37 mouse cellular contexts compared by ENCODE assay signal in the genomic region with DNA sequence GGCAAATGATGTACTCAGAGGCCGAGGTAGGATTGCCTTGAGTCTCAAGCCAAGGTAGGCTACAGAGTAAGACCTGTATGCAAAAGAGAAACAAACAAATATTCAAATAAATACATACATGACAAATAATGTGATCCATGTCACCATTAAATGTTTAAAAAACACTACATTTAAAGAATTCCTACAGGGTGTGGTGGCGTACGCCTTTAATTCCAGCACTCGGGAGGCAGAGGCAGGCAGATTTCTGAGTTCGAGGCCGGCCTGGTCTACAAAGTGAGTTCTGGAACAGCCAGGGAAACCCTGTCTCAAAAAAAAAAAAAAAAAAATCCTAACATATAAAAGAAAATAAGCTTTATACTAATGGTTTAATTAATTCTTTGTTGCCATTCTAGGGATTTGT. TPM values are rescaled to one million over a fixed set of nuclear protein-coding genes. Genes with fewer than 3 reads are reported as not detected.
DNase-seq lines count a peak whose midpoint lies in the region; ATAC-seq and TF ChIP-seq lines count a peak whose summit lies in the region.
"Had no signal": no experiment of that assay in that cellular context is flagged by ENCODE, and none has a peak within 500 bp of the region (broad histone marks: within the 10 kb centered on the region; RNA-seq: fewer than 3 reads in every experiment).

No protein-coding gene starts in this region.

- TF ChIP-seq EP300 in CH12.LX (IDR thresholded peaks at IDR 0.05; ENCODE audit: low read length) = no peak

- no peak for TF ChIP-seq POLR2A in CH12.LX (IDR thresholded peaks at IDR 0.05; ENCODE audit: low read depth, low read length)

- DNase-seq in forebrain, embryonic 10.5 days (ENCODE audit: extremely low spot score, low spot score) = no peak
- DNase-seq in forebrain, postnatal 0 days = no peak
- peak; percentile 4 for DNase-seq in intestine, embryonic 14.5 days (ENCODE audit: low spot score)
- DNase-seq in CH12.LX (ENCODE audit: extremely low read depth) = no peak
- no peak for DNase-seq in embryonic facial prominence, embryonic 10.5 days (ENCODE audit: low spot score)
- no peak for DNase-seq in kidney, postnatal 36 days
- DNase-seq in left cerebral cortex, postnatal 10 days (ENCODE audit: extremely low spot score in 1 of 2, low spot score in 2 of 2) = no peak
- DNase-seq: adrenal gland, postnatal 10 days; cerebellum, adult 8-10 months; cerebellum, postnatal 25 days; gastrocnemius, adult 2 months; gastrocnemius, postnatal 36 days; heart, adult 18-20 months; kidney, adult 2 months; kidney, postnatal 4 days; lung, postnatal 4 days; retina, postnatal 1 day; right cerebral cortex, postnatal 14 days; thymus, postnatal 4 days had no signal

- ATAC-seq in forebrain, postnatal 0 days = no peak
- no peak for ATAC-seq in intestine, embryonic 14.5 days (replicated peaks; ENCODE audit: low FRiP score, low TSS enrichment, low read depth)
- ATAC-seq in intestine, embryonic 16.5 days = no peak
- ATAC-seq: activated CD4-positive, CD25-positive, alpha-beta regulatory T cell, adult 4 months; forebrain, embryonic 15.5 days; inflammation-experienced regulatory T-cells, adult 6 months; midbrain, embryonic 13.5 days had no signal

- H3K9me3 ChIP-seq in forebrain, embryonic 10.5 days = no peaks in the 10 kb centered on the region
- no peaks in the 10 kb centered on the region for H3K9me3 ChIP-seq in forebrain, postnatal 0 days (ENCODE audit: low read length)
- no peaks in the 10 kb centered on the region for H3K9me3 ChIP-seq in intestine, embryonic 14.5 days (ENCODE audit: control insufficient read depth, low read length)
- H3K9me3 ChIP-seq in intestine, embryonic 16.5 days (ENCODE audit: control insufficient read depth, low read length) = no peaks in the 10 kb centered on the region
- H3K9me3 ChIP-seq in CH12.LX (replicated peaks; ENCODE audit: low read length) = no peaks in the 10 kb centered on the region
- no peaks in the 10 kb centered on the region for H3K9me3 ChIP-seq in embryonic facial prominence, embryonic 10.5 days
- H3K9me3 ChIP-seq: embryonic facial prominence, embryonic 12.5 days; forebrain, embryonic 15.5 days; hindbrain, embryonic 10.5 days; hindbrain, embryonic 15.5 days; limb, embryonic 12.5 days; liver, embryonic 15.5 days; megakaryocyte, embryonic 14.5 days; midbrain, embryonic 13.5 days; neural tube, embryonic 15.5 days had no signal

- 39% methylated on average over 6 of the region's 6 CpGs for WGBS in forebrain, embryonic 10.5 days
- 66% methylated on average over 6 of the region's 6 CpGs for WGBS in forebrain, postnatal 0 days
- 69% methylated on average over 6 of the region's 6 CpGs for WGBS in intestine, embryonic 14.5 days
- WGBS in intestine, embryonic 16.5 days = 71% methylated on average over 6 of the region's 6 CpGs
- 48% methylated on average over 6 of the region's 6 CpGs for WGBS in embryonic facial prominence, embryonic 10.5 days

- H3K4me1 ChIP-seq in forebrain, embryonic 10.5 days = peaks cover 36% of the 10 kb centered on the region
- no peaks in the 10 kb centered on the region for H3K4me1 ChIP-seq in forebrain, postnatal 0 days (ENCODE audit: insufficient read depth)
- H3K4me1 ChIP-seq in intestine, embryonic 14.5 days (replicated peaks; ENCODE audit: control insufficient read depth, insufficient read depth, low read length) = 0 out of 2 replicates have a peak, but pooled peaks cover 4% of the 10 kb centered on the region
- no peaks in the 10 kb centered on the region for H3K4me1 ChIP-seq in intestine, embryonic 16.5 days (ENCODE audit: control insufficient read depth, insufficient read depth, low read length)
- H3K4me1 ChIP-seq in CH12.LX (ENCODE audit: control insufficient read depth in 1 of 2, insufficient read depth in 2 of 2) = peaks cover 0 to 13% of the 10 kb centered on the region in 2 experiments; a peak in 2 of 4 replicates
- peaks cover 34% of the 10 kb centered on the region for H3K4me1 ChIP-seq in embryonic facial prominence, embryonic 10.5 days
- H3K4me1 ChIP-seq: hindbrain, embryonic 15.5 days; midbrain, embryonic 13.5 days had no signal

- peak overlapping the region; percentile 38 for H3K4me3 ChIP-seq in forebrain, embryonic 10.5 days
- H3K4me3 ChIP-seq in forebrain, postnatal 0 days (ENCODE audit: low read depth, low read length) = no peak overlapping the region
- no peak overlapping the region for H3K4me3 ChIP-seq in intestine, embryonic 14.5 days (ENCODE audit: low read depth, low read length)
- no peak overlapping the region for H3K4me3 ChIP-seq in intestine, embryonic 16.5 days (ENCODE audit: low read length)
- H3K4me3 ChIP-seq in CH12.LX (replicated peaks in 1 of 3; ENCODE audit: low read depth in 2 of 3, low read length in 2 of 3, poor library complexity in 1 of 3) = no peak overlapping the region
- H3K4me3 ChIP-seq in embryonic facial prominence, embryonic 10.5 days = peak overlapping the region; percentile 44
- H3K4me3 ChIP-seq: embryonic facial prominence, embryonic 12.5 days; forebrain, embryonic 15.5 days; gastrocnemius, adult 2 months; hindbrain, embryonic 15.5 days; limb, embryonic 12.5 days; liver, embryonic 15.5 days; megakaryocyte, embryonic 14.5 days; midbrain, embryonic 13.5 days; neural tube, embryonic 15.5 days had no signal

- H3K36me3 ChIP-seq in forebrain, embryonic 10.5 days (replicated peaks) = no peaks in the 10 kb centered on the region
- no peaks in the 10 kb centered on the region for H3K36me3 ChIP-seq in forebrain, postnatal 0 days (ENCODE audit: insufficient read depth)
- no peaks in the 10 kb centered on the region for H3K36me3 ChIP-seq in intestine, embryonic 14.5 days (ENCODE audit: control insufficient read depth, insufficient read depth, low read length)
- no peaks in the 10 kb centered on the region for H3K36me3 ChIP-seq in intestine, embryonic 16.5 days (ENCODE audit: control insufficient read depth, insufficient read depth, low read length)
- H3K36me3 ChIP-seq in CH12.LX (replicated peaks in 1 of 2; ENCODE audit: control insufficient read depth in 1 of 2, insufficient read depth in 1 of 2, low read length in 1 of 2) = no peaks in the 10 kb centered on the region
- H3K36me3 ChIP-seq in embryonic facial prominence, embryonic 10.5 days (replicated peaks) = no peaks in the 10 kb centered on the region
- H3K36me3 ChIP-seq: embryonic facial prominence, embryonic 12.5 days; forebrain, embryonic 15.5 days; hindbrain, embryonic 10.5 days; hindbrain, embryonic 15.5 days; limb, embryonic 12.5 days; liver, embryonic 15.5 days; midbrain, embryonic 13.5 days; neural tube, embryonic 15.5 days had no signal

- no peaks in the 10 kb centered on the region for H3K79me2 ChIP-seq in CH12.LX (replicated peaks; ENCODE audit: control insufficient read depth, extremely low read depth, insufficient read depth, poor library complexity, severe bottlenecking)

- no peak overlapping the region for H3K27ac ChIP-seq in forebrain, embryonic 10.5 days
- no peak overlapping the region for H3K27ac ChIP-seq in forebrain, postnatal 0 days (ENCODE audit: low read depth, low read length)
- no peak overlapping the region for H3K27ac ChIP-seq in intestine, embryonic 14.5 days (ENCODE audit: low read depth)
- no peak overlapping the region for H3K27ac ChIP-seq in intestine, embryonic 16.5 days (ENCODE audit: low read length)
- no peak overlapping the region for H3K27ac ChIP-seq in CH12.LX (ENCODE audit: insufficient read depth, low read depth)
- no peak overlapping the region for H3K27ac ChIP-seq in embryonic facial prominence, embryonic 10.5 days (replicated peaks)
- H3K27ac ChIP-seq: embryonic facial prominence, embryonic 12.5 days; forebrain, embryonic 15.5 days; gastrocnemius, adult 2 months; hindbrain, embryonic 10.5 days; hindbrain, embryonic 15.5 days; limb, embryonic 12.5 days; liver, embryonic 15.5 days; midbrain, embryonic 13.5 days; neural tube, embryonic 15.5 days had no signal

- no peak for TF ChIP-seq RAD21 in CH12.LX (IDR thresholded peaks at IDR 0.05; ENCODE audit: low read depth, low read length)

- no peak overlapping the region for H3K4me2 ChIP-seq in forebrain, postnatal 0 days (ENCODE audit: low read depth)
- H3K4me2 ChIP-seq in intestine, embryonic 14.5 days (ENCODE audit: low read length) = no peak overlapping the region
- H3K4me2 ChIP-seq in intestine, embryonic 16.5 days (ENCODE audit: low read depth, low read length) = no peak overlapping the region
- no peak overlapping the region for H3K4me2 ChIP-seq in CH12.LX (ENCODE audit: insufficient read depth, low read depth, poor library complexity, severe bottlenecking)
- H3K4me2 ChIP-seq: embryonic facial prominence, embryonic 12.5 days; forebrain, embryonic 15.5 days; hindbrain, embryonic 15.5 days; limb, embryonic 12.5 days; liver, embryonic 15.5 days; midbrain, embryonic 13.5 days; neural tube, embryonic 15.5 days had no signal

- H3K9ac ChIP-seq in forebrain, postnatal 0 days = no peak overlapping the region
- no peak overlapping the region for H3K9ac ChIP-seq in intestine, embryonic 14.5 days (ENCODE audit: low read length)
- no peak overlapping the region for H3K9ac ChIP-seq in intestine, embryonic 16.5 days (ENCODE audit: low read depth, low read length)
- H3K9ac ChIP-seq in CH12.LX (ENCODE audit: insufficient read depth, low read depth) = no peak overlapping the region
- H3K9ac ChIP-seq: embryonic facial prominence, embryonic 12.5 days; forebrain, embryonic 15.5 days; hindbrain, embryonic 15.5 days; limb, embryonic 12.5 days; liver, embryonic 15.5 days; midbrain, embryonic 13.5 days; neural tube, embryonic 15.5 days had no signal

- in situ Hi-C loops in CH12.LX (cut with MboI; ENCODE audit: low pct_ligation_motif_present, low pct_unique_long_range_greater_than_20kb, low sequenced_read_pairs) = loop anchor here (25.0 kb wide), 3 partner anchors 219 to 1581 kb away; a partner anchor contains a TSS

- intact Hi-C loops in left cerebral cortex, postnatal 10 days (cut with DNase I) = loop anchor here (5.0 kb wide), 1 partner anchor 91 kb away; no protein-coding TSS in a partner anchor

- no peaks in the 10 kb centered on the region for H3K27me3 ChIP-seq in forebrain, embryonic 10.5 days (ENCODE audit: poor library complexity, severe bottlenecking)
- H3K27me3 ChIP-seq in forebrain, postnatal 0 days (ENCODE audit: insufficient read depth, low read length) = no peaks in the 10 kb centered on the region; the same call in 1 of the 2 replicates
- H3K27me3 ChIP-seq in intestine, embryonic 14.5 days (replicated peaks; ENCODE audit: control insufficient read depth, insufficient read depth, low read length) = no peaks in the 10 kb centered on the region
- no peaks in the 10 kb centered on the region for H3K27me3 ChIP-seq in intestine, embryonic 16.5 days (replicated peaks; ENCODE audit: control insufficient read depth, insufficient read depth, low read length)
- H3K27me3 ChIP-seq in CH12.LX (replicated peaks) = no peaks in the 10 kb centered on the region
- no peaks in the 10 kb centered on the region for H3K27me3 ChIP-seq in embryonic facial prominence, embryonic 10.5 days (replicated peaks; ENCODE audit: low read depth, poor library complexity, severe bottlenecking)
- H3K27me3 ChIP-seq: embryonic facial prominence, embryonic 12.5 days; forebrain, embryonic 15.5 days; limb, embryonic 12.5 days; liver, embryonic 15.5 days; megakaryocyte, embryonic 14.5 days had no signal

- dilution Hi-C loops in CH12.LX (cut with MboI; ENCODE audit: extremely low pct_ligation_motif_present, extremely low pct_unique_long_range_greater_than_20kb, low sequenced_read_pairs) = no loop called here

- no peak for TF ChIP-seq CTCF in forebrain, postnatal 0 days (IDR thresholded peaks at IDR 0.05; ENCODE audit: low read depth)
- TF ChIP-seq CTCF in CH12.LX (conservative IDR thresholded peaks at IDR 0.05 in 1 of 2, IDR thresholded peaks at IDR 0.05 in 1 of 2; ENCODE audit: low read depth in 2 of 2, low read length in 2 of 2) = no peak

RNA-seq across cellular contexts. Expression of a gene that starts 13.2 kb away (rescaled TPM):
- 24.3 and 26.8 TPM in 2 replicates for polyA plus RNA-seq in forebrain, embryonic 10.5 days (2016; fragmentation: Nextera tagmentation; extraction: Ambion mirVana)
- total RNA-seq in forebrain, postnatal 0 days (2014; rRNA removed) = 20.7 and 21.6 TPM in 2 replicates
- 15.3 and 17.2 TPM in 2 replicates for polyA plus RNA-seq in forebrain, postnatal 0 days (2015; fragmentation: Nextera tagmentation; extraction: Ambion mirVana)
- 9.8 and 13.8 TPM in 2 replicates for polyA plus RNA-seq in intestine, embryonic 14.5 days (2014; fragmentation: Nextera tagmentation; extraction: Ambion mirVana)
- polyA plus RNA-seq in intestine, embryonic 16.5 days (2015; fragmentation: Nextera tagmentation; extraction: Ambion mirVana) = 4.4 and 4.7 TPM in 2 replicates
- total RNA-seq in CH12.LX (2012; rRNA removed) (2.3 and 3.1 TPM in 2 replicates), CH12.LX (2014; rRNA removed) (2.0 and 3.3 TPM in 2 replicates)
- polyA plus RNA-seq in CH12.LX (2012; ENCODE audit: insufficient read length, low read depth) = 0.79 and 0.80 TPM in 2 replicates
- 23.1 and 24.9 TPM in 2 replicates for polyA plus RNA-seq in embryonic facial prominence, embryonic 10.5 days (2016; fragmentation: Nextera tagmentation; extraction: Ambion mirVana)
- total RNA-seq in left cerebral cortex, postnatal 10 days (2021) = 1 to 10 TPM; 3.9 to 5.1 TPM
- polyA plus RNA-seq: activated CD4-positive, CD25-positive, alpha-beta regulatory T cell, adult 4 months; inflammation-experienced regulatory T-cells, adult 6 months had no signal

RNA-seq across cellular contexts. Expression of a gene that starts 49.3 kb away (rescaled TPM):
- polyA plus RNA-seq in forebrain, embryonic 10.5 days (2016; fragmentation: Nextera tagmentation; extraction: Ambion mirVana) = 0.09 TPM in 1 of 2 replicates, not detected in the other
- 0.38 TPM in 1 of 2 replicates, not detected in the other for total RNA-seq in forebrain, postnatal 0 days (2014; rRNA removed)
- not detected in 2 replicates for polyA plus RNA-seq in forebrain, postnatal 0 days (2015; fragmentation: Nextera tagmentation; extraction: Ambion mirVana)
- polyA plus RNA-seq in intestine, embryonic 14.5 days (2014; fragmentation: Nextera tagmentation; extraction: Ambion mirVana) = not detected in 2 replicates
- 0.10 TPM in 1 of 2 replicates, not detected in the other for polyA plus RNA-seq in intestine, embryonic 16.5 days (2015; fragmentation: Nextera tagmentation; extraction: Ambion mirVana)
- total RNA-seq in CH12.LX (2012; rRNA removed) = not detected in 2 replicates
- not detected in 2 replicates for total RNA-seq in CH12.LX (2014; rRNA removed)
- not detected in 2 replicates for polyA plus RNA-seq in CH12.LX (2012; ENCODE audit: insufficient read length, low read depth)
- polyA plus RNA-seq in embryonic facial prominence, embryonic 10.5 days (2016; fragmentation: Nextera tagmentation; extraction: Ambion mirVana) = 0.06 TPM in 1 of 2 replicates, not detected in the other
- not detected for total RNA-seq in left cerebral cortex, postnatal 10 days (2021)
- total RNA-seq: adrenal gland, postnatal 10 days; gastrocnemius, adult 2 months; gastrocnemius, postnatal 36 days; heart, adult 18-20 months; layer of hippocampus, adult 8-10 months; layer of hippocampus, postnatal 25 days had no signal
- polyA plus RNA-seq: activated CD4-positive, CD25-positive, alpha-beta regulatory T cell, adult 4 months; C2C12; forebrain, embryonic 15.5 days; heart, embryonic 16.5 days; hindbrain, embryonic 10.5 days; hindbrain, embryonic 15.5 days; inflammation-experienced regulatory T-cells, adult 6 months; liver, embryonic 15.5 days; midbrain, embryonic 13.5 days; neural tube, embryonic 15.5 days; small intestine, adult 2 months; stomach, embryonic 14.5 days had no signal

Comparison
In these comparisons a context has a peak if more than half of its experiments do, and no peak if none do; other contexts are left out.
1. H3K4me3 ChIP-seq: peak in forebrain, embryonic 10.5 days (single experiment) and embryonic facial prominence, embryonic 10.5 days (single experiment); none in forebrain, postnatal 0 days (single experiment), intestine, embryonic 14.5 days (single experiment), intestine, embryonic 16.5 days (single experiment) and CH12.LX (0 of 3).